Mouse (Mus musculus) kidney, postnatal 0 days (tissue): ENCODE data around the gene Mbl1. TPM values are rescaled to one million over a fixed set of nuclear protein-coding genes. Genes with fewer than 3 reads are reported as not detected.

Experiments
- ATAC-seq: fragments of 200-750 bp; cut with Nextera tagmentation; replicated peaks from 2 replicates; pipeline ENCODE4 v1.8.0; 2017; ENCODE audit warnings: low read depth, moderate number of reproducible peaks, moderate TSS enrichment, moderate library complexity; ENCODE audit not compliant: low FRiP score
- DNase-seq: peaks from one replicate; pipeline ENCODE4 v3.0.0-alpha.2; 2016; ENCODE audit warnings: low spot score
- H3K27ac ChIP-seq: fragments of 300-500 bp; sonication (generic); 2 replicates; pipeline ENCODE4 v1.5.1; 2014; ENCODE audit warnings: mild to moderate bottlenecking
- H3K27me3 ChIP-seq: fragments of 300-500 bp; sonication (generic); 2 replicates; pipeline ENCODE4 v1.6.1; 2014; ENCODE audit warnings: low read length, mixed read lengths; ENCODE audit not compliant: insufficient read depth
- H3K36me3 ChIP-seq: fragments of 300-500 bp; sonication (generic); 2 replicates; pipeline ENCODE4 v1.6.1; 2014; ENCODE audit warnings: low read length, mixed read lengths; ENCODE audit not compliant: insufficient read depth
- H3K4me1 ChIP-seq: fragments of 300-500 bp; sonication (generic); replicated peaks from 2 replicates; pipeline ENCODE4 v1.6.1; 2014; ENCODE audit warnings: antibody characterized with exemption, low read length, mixed read lengths; ENCODE audit not compliant: insufficient read depth
- H3K4me2 ChIP-seq: fragments of 300-500 bp; sonication (generic); 2 replicates; pipeline ENCODE4 v1.6.1; 2014; ENCODE audit warnings: mild to moderate bottlenecking, low read length, moderate library complexity, mixed read lengths
- H3K4me3 ChIP-seq: fragments of 300-500 bp; sonication (generic); replicated peaks from 2 replicates; pipeline ENCODE4 v1.5.1; 2014; ENCODE audit warnings: low read depth, low read length
- H3K9ac ChIP-seq: fragments of 300-500 bp; sonication (generic); 2 replicates; pipeline ENCODE4 v1.6.1; 2014; ENCODE audit warnings: low read depth, low read length
- H3K9me3 ChIP-seq: fragments of 300-500 bp; sonication (generic); replicated peaks from 2 replicates; pipeline ENCODE4 v1.6.1; 2016; ENCODE audit warnings: low read length, inconsistent platforms, mixed read lengths
- CTCF ChIP-seq: IDR thresholded peaks from 2 replicates; pipeline ENCODE4 v1.5.1; 2016; ENCODE audit warnings: antibody characterized with exemption, low read depth, mild to moderate bottlenecking, moderate library complexity
- WGBS: fragments of 180-500 bp; shearing (Covaris S2); extraction: QIAGEN DNeasy Blood & Tissue Kit; methylation state at CpG from one replicate; pipeline ENCODE4 v1.1.7; 2014; 5-methylcytosine and 5-hydroxymethylcytosine counted together
- polyA plus RNA-seq: library from polyadenylated mRNA; unstranded; fragments of >200 nt; fragmentation: Nextera tagmentation; extraction: Ambion mirVana; gene quantifications from 2 replicates; pipeline ENCODE4 v1.2.1, GENCODE M21; 2015

Gene Mbl1
- polyA plus RNA-seq, 1 experiment from 2014 or later, result not detected

DNA sequence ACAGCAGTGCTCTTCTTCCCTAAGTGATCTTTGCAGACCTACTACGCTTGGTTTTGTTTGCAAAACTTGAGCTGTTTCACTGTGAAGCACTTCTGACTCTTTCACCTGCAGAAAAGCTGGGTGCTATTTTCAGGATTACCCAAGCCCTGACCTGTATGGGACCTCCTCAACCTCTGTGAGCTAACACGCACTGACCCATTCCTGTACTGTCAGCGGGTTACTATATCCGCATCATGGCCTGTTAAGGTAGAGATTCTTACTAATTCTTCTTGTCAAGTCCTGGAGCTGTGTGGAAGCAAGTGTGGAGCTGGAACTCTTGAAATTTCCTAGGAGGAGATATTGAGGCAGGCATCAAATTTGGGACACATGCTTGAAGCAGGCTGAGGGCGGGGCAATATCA is 26.6 kb upstream of the Mbl1 start:
- DNase-seq (no peak), ATAC-seq (no peak)
- no peaks in the 10 kb centered on the region for H3K4me1 ChIP-seq
- H3K4me2 ChIP-seq, result no peak overlapping the region
- 85% methylated on average over 5 of the region's 5 CpGs for whole genome bisulfite sequencing
- no peak overlapping the region for H3K9ac ChIP-seq
- H3K9me3 ChIP-seq, result no peaks in the 10 kb centered on the region
- H3K36me3 ChIP-seq, result no peaks in the 10 kb centered on the region
- H3K27me3 ChIP-seq, result no peaks in the 10 kb centered on the region
- H3K4me3 ChIP-seq, result no peak overlapping the region
- TF ChIP-seq CTCF, result no peak
- no peak overlapping the region for H3K27ac ChIP-seq

DNA sequence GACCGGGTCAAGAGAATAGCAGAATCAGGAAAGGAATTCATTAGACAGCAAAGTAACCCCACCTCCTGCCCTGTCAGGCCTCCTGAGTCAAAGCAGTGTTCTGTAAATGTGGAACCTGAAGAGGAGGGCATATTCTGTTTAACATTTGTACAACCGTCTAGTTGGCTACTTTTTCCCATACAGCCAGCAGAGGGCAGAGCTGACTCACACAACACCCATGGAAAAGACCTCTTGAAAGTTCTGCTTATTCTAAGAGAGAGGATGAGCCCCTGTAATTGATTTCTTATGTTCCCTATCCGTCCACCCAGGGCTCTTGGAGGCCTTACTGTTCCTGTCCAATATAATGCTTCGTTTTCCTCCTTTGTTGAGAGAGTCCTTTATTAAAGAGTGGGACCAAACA is 23.3 kb upstream of the Mbl1 start:
- no peaks in the 10 kb centered on the region for H3K27me3 ChIP-seq
- DNase-seq, result peak; percentile 53
- H3K9ac ChIP-seq, result no peak overlapping the region
- no peak overlapping the region for H3K4me3 ChIP-seq
- H3K36me3 ChIP-seq, result no peaks in the 10 kb centered on the region
- TF ChIP-seq CTCF, result peak; percentile 76
- no peak overlapping the region for H3K4me2 ChIP-seq
- H3K27ac ChIP-seq, result no peak overlapping the region
- no peaks in the 10 kb centered on the region for H3K4me1 ChIP-seq
- no peaks in the 10 kb centered on the region for H3K9me3 ChIP-seq
- no peak for ATAC-seq
- 25% methylated on average over 4 of the region's 4 CpGs for WGBS

DNA sequence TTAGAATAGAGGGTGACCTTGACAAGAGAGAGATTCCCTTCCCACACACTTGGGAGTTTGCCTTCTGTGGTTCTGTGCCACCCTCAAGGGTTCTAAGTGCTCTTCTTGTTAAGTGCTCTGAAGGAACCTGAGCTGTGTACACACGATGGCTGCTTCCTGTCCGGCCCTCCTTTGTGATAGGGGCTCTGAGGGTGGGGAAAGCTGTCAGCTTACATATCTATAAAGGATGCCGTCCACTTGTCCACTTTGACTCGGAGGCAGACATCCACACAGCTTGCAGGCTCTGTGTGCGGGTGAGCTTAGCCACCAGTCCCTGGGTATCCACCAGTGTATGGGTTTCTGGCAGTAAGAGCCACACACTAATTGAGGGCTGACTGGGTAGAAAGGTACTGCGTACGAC is 19.7 kb upstream of the Mbl1 start, which contains the start of gene Sftpa1:
Sftpa1 (plus strand) TSS at position 243 of the 400 bp plus-strand sequence.
- Histone ChIP-seq H3K36me3 (no peaks in the 10 kb centered on the region), H3K9me3 (no peaks in the 10 kb centered on the region), H3K9ac (no peak within 1 kb of the TSS), H3K27me3 (no peaks in the 10 kb centered on the region), H3K4me2 (no peak within 1 kb of the TSS), H3K4me1 (no peaks in the 10 kb centered on the region), H3K27ac (no peak within 1 kb of the TSS), H3K4me3 (no peak within 1 kb of the TSS)
- WGBS, result 81% methylated on average over 7 of the region's 7 CpGs
- ATAC-seq, result no peak
- TF ChIP-seq CTCF, result no peak
- no peak for DNase-seq

DNA sequence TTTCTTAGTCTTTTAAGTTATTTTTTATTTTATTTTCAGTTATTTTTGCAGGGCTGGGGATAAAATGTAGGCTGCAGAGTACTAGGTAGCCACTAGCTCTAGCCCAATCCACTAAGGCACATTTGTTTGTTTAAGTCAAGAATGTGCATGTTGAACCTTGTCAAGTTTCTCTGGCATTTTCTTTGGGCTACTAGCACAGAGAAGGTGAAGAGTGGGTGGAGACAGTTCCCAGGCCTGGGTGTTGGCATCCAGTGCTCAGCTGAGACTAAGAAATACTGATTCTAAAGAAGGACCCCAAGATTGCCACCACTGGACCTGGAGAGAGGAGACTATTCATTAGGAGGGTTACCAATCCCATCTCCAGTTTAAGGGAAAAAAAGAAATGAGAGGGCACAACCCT is 14.3 kb upstream of the Mbl1 start:
- TF ChIP-seq CTCF, result no peak
- Histone ChIP-seq H3K27me3 (no peaks in the 10 kb centered on the region), H3K9me3 (no peaks in the 10 kb centered on the region), H3K36me3 (no peaks in the 10 kb centered on the region), H3K4me2 (no peak overlapping the region), H3K4me1 (no peaks in the 10 kb centered on the region), H3K27ac (no peak overlapping the region), H3K9ac (no peak overlapping the region), H3K4me3 (no peak overlapping the region)
- DNase-seq, result no peak
- no peak for ATAC-seq

DNA sequence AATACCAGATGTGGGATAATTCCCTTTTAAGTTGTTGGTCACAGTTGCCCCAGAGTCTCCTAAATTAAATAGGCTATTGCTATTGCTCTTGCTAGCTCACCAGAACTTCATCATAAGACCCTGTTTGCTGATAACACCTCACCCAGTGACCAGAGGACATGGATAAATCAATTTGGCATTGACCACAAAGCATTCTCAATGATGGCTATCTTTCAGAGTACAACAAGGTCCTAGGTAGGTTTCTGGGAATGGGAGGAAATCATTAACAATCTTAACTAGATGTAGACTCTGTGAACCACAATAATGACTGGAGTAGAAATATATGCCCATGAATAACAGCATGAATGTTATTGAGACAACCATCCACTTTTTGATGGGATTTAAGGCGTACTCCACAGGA is 10.6 kb upstream of the Mbl1 start:
- no peak overlapping the region for H3K4me2 ChIP-seq
- H3K9ac ChIP-seq, result no peak overlapping the region
- no peak overlapping the region for H3K4me3 ChIP-seq
- H3K27ac ChIP-seq, result no peak overlapping the region
- DNase-seq (no peak), ATAC-seq (no peak)
- WGBS, result 76% methylated on average over 1 of the region's 1 CpGs
- H3K4me1 ChIP-seq, result no peaks in the 10 kb centered on the region
- no peaks in the 10 kb centered on the region for H3K27me3 ChIP-seq
- H3K9me3 ChIP-seq, result no peaks in the 10 kb centered on the region
- TF ChIP-seq CTCF, result no peak
- no peaks in the 10 kb centered on the region for H3K36me3 ChIP-seq

DNA sequence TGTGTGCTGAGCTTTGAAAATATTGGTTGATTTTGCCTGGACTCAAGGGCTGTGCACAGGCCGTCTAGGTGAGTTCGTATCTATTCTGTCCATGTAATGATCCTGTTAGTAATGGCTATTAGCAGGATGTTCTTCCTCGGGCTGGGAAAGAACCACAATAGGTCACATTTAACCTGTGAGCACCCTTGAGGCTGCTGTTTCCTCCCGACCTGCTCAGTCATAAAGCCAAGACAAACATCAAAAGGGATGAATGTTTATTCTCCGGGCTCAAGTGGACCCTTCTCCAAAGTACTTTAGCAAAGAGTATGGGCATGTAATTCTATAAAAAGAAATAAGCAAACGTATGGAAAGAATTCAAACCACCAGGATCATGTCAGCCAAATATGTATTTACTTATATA is 5.2 kb upstream of the Mbl1 start:
- no peak overlapping the region for H3K4me3 ChIP-seq
- no peaks in the 10 kb centered on the region for H3K27me3 ChIP-seq
- H3K4me1 ChIP-seq, result no peaks in the 10 kb centered on the region
- H3K36me3 ChIP-seq, result no peaks in the 10 kb centered on the region
- H3K27ac ChIP-seq, result no peak overlapping the region
- no peaks in the 10 kb centered on the region for H3K9me3 ChIP-seq
- WGBS, result 50% methylated on average over 6 of the region's 6 CpGs
- TF ChIP-seq CTCF, result no peak
- no peak overlapping the region for H3K9ac ChIP-seq
- DNase-seq, result no peak
- H3K4me2 ChIP-seq, result no peak overlapping the region
- ATAC-seq, result no peak

DNA sequence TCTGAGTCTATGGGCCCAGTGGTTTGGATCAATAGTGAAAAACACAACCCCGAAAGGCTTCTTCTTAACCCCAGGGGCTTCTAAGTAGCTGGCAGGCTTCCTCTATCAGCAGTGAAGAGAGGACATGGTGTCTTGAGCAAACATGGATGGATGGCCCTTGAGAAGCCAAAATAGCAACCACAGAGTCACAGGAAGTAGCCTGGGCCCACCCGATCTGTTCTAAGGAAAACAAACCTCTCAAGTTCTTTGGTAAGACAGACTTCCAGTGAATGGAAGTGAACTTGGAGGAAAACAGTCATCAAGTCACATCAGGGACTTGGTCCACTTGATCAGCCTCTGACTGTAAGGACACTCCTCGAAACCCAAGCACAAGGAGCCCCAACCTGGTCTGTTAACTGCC is 4.3 kb upstream of the Mbl1 start:
- Histone ChIP-seq H3K4me2 (no peak overlapping the region), H3K9me3 (no peaks in the 10 kb centered on the region), H3K9ac (no peak overlapping the region), H3K27ac (no peak overlapping the region), H3K36me3 (no peaks in the 10 kb centered on the region), H3K27me3 (no peaks in the 10 kb centered on the region), H3K4me3 (no peak overlapping the region), H3K4me1 (no peaks in the 10 kb centered on the region)
- no peak for TF ChIP-seq CTCF
- ATAC-seq (no peak), DNase-seq (no peak)
- WGBS, result 76% methylated on average over 3 of the region's 3 CpGs
